Mouse (Mus musculus) erythroblast, embryonic 14.5 days (primary cell): Measurements from ENCODE around the gene Ipo7. TPM values are rescaled to one million over a fixed set of nuclear protein-coding genes. Genes with fewer than 3 reads are reported as not detected.

Experiments used
- H3K27me3 ChIP-seq: 2 replicates; pipeline ENCODE4 v1.6.1; 2012; ENCODE audit warnings: inconsistent platforms; ENCODE audit not compliant: control insufficient read depth
- H3K36me3 ChIP-seq: 2 replicates; pipeline ENCODE4 v1.6.1; 2012; ENCODE audit warnings: mild to moderate bottlenecking, inconsistent platforms; ENCODE audit not compliant: control insufficient read depth
- H3K4me1 ChIP-seq: 2 replicates; pipeline ENCODE4 v1.6.1; 2012; ENCODE audit warnings: inconsistent platforms; ENCODE audit not compliant: control insufficient read depth
- H3K4me3 ChIP-seq: replicated peaks from 2 replicates; pipeline ENCODE3; 2012; ENCODE audit warnings: moderate library complexity, mild to moderate bottlenecking, inconsistent platforms
- H3K9me3 ChIP-seq: 2 replicates; pipeline ENCODE4 v1.6.1; 2012; ENCODE audit warnings: low read length, inconsistent platforms, mixed read lengths; ENCODE audit not compliant: control insufficient read depth
- GATA1 ChIP-seq: IDR thresholded peaks from 2 replicates; pipeline ENCODE4 v1.6.1; 2012; ENCODE audit warnings: low read length, inconsistent platforms, mixed read lengths
- TAL1 ChIP-seq: IDR thresholded peaks from 3 replicates; pipeline ENCODE4 v1.6.1; 2012; ENCODE audit warnings: low read length, inconsistent platforms, mixed read lengths
- polyA plus RNA-seq: library from polyadenylated mRNA; stranded (reverse); fragments of >175 nt; gene quantifications from 2 replicates; pipeline ENCODE4 v1.2.3, GENCODE M21; 2012

The Ipo7 gene
- polyA plus RNA-seq, 1 experiment: 1.4 TPM

DNA sequence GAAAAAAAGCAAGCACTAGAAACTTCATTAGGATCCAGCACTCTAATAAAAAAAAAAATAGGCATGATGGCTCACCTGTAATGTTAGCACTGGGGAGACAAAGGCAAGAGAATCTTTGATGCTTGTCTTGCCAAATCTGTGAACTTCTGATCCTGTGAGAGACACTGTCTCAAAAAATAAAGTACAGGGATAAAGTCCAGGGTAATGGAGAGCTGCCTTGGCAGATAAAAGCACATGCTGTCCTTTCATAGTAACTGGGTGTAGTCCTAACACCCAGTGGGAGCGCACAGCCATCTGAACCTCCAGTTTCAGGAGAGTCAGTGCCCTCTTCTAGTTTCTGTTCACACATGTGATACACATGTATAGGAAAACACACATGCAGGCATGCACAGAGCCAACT lies 26.8 kb upstream of the Ipo7 start:
- TF ChIP-seq TAL1 (no peak), GATA1 (no peak)
- no peaks in the 10 kb centered on the region for H3K36me3 ChIP-seq
- peaks cover 8% of the 10 kb centered on the region for H3K4me1 ChIP-seq
- H3K9me3 ChIP-seq: no peaks in the 10 kb centered on the region
- H3K27me3 ChIP-seq: peaks cover 3% of the 10 kb centered on the region
- H3K4me3 ChIP-seq: no peak overlapping the region

GRCm38 (mm10) chr7:109993157-109993959 lies 24.7 kb upstream of the Ipo7 start:
- H3K4me1 ChIP-seq: no peaks in the 10 kb centered on the region; the same call in 1 of the 2 replicates
- H3K27me3 ChIP-seq: peaks cover 3% of the 10 kb centered on the region
- no peak for TF ChIP-seq GATA1
- TF ChIP-seq TAL1: no peak
- H3K9me3 ChIP-seq: no peaks in the 10 kb centered on the region
- no peak overlapping the region for H3K4me3 ChIP-seq
- H3K36me3 ChIP-seq: no peaks in the 10 kb centered on the region

- H3K27me3 ChIP-seq: peaks cover 27% of the 10 kb centered on the region
- 0 out of 2 replicates have a peak, but pooled peaks cover 1% of the 10 kb centered on the region for H3K4me1 ChIP-seq
- no peak for TF ChIP-seq GATA1
- TF ChIP-seq TAL1: no peak
- no peak overlapping the region for H3K4me3 ChIP-seq
- no peaks in the 10 kb centered on the region for H3K36me3 ChIP-seq
- no peaks in the 10 kb centered on the region for H3K9me3 ChIP-seq
Measured at GRCm38 (mm10) chr7:109998388-109998787, 19.7 kb upstream of the Ipo7 start.

GRCm38 (mm10) chr7:110002092-110002491 lies 16.0 kb upstream of the Ipo7 start:
- peaks cover 58% of the 10 kb centered on the region for H3K27me3 ChIP-seq
- no peaks in the 10 kb centered on the region for H3K36me3 ChIP-seq
- no peak overlapping the region for H3K4me3 ChIP-seq
- TF ChIP-seq TAL1: no peak
- no peak for TF ChIP-seq GATA1
- H3K4me1 ChIP-seq: 0 out of 2 replicates have a peak, but pooled peaks cover 1% of the 10 kb centered on the region
- no peaks in the 10 kb centered on the region for H3K9me3 ChIP-seq

DNA sequence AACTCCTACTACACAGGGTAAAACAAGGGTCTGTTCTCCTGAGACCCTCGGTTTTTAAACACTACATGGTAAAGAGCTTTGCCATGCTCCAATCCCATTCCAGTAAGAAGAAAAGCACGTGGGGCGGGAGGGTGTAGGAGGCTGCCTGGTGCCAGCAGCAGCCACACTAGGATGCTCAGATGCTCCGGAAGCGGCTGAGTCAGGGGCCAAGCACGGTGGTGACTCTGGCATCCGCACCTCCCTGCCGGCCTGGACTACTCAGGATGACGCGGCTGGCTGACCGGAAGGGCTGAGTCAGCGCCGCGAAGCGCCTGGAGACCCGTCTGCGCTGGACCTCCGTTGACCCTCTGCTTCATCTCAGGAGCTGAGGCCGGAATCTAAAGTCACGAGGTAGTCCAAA lies 15.1 kb upstream of the Ipo7 start:
- Histone ChIP-seq H3K4me1 (0 out of 2 replicates have a peak, but pooled peaks cover 1% of the 10 kb centered on the region), H3K36me3 (no peaks in the 10 kb centered on the region), H3K27me3 (peaks cover 58% of the 10 kb centered on the region), H3K9me3 (no peaks in the 10 kb centered on the region), H3K4me3 (no peak overlapping the region)
- no peak for TF ChIP-seq GATA1

DNA sequence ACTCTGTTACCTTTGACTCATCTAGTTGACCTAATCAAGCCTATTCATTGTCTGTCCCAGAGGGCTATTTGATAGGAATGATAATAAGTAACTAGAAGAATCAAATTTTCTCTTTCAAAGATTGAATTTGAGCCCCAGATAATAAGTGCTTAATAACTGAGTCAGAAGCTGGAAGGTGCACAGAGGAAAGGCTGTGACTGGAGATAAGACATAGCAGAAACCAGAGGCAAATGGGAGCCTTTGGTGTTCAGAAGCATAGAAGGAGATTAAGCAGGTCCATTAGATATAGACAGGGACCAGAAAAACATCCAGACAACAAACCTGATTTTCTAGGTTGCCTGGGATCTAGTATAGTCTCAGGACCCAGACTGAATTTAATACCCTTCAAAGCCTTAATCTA lies 12.1 kb upstream of the Ipo7 start:
- Histone ChIP-seq H3K4me1 (peaks cover 11% of the 10 kb centered on the region), H3K9me3 (no peaks in the 10 kb centered on the region), H3K4me3 (no peak overlapping the region), H3K27me3 (peaks cover 53% of the 10 kb centered on the region), H3K36me3 (no peaks in the 10 kb centered on the region)
- TF ChIP-seq GATA1 (no peak), TAL1 (no peak)

- Histone ChIP-seq H3K27me3 (peaks cover 48% of the 10 kb centered on the region), H3K4me3 (no peak overlapping the region), H3K9me3 (no peaks in the 10 kb centered on the region), H3K36me3 (no peaks in the 10 kb centered on the region), H3K4me1 (peaks cover 11% of the 10 kb centered on the region)
- no peak for TF ChIP-seq GATA1
- no peak for TF ChIP-seq TAL1
Measured at GRCm38 (mm10) chr7:110006471-110007195, 11.4 kb upstream of the Ipo7 start.

GRCm38 (mm10) chr7:110008513-110008912 lies 9.6 kb upstream of the Ipo7 start:
- H3K9me3 ChIP-seq: no peaks in the 10 kb centered on the region
- TF ChIP-seq TAL1: no peak
- no peak for TF ChIP-seq GATA1
- peaks cover 10% of the 10 kb centered on the region for H3K4me1 ChIP-seq
- H3K27me3 ChIP-seq: peaks cover 31% of the 10 kb centered on the region
- no peak overlapping the region for H3K4me3 ChIP-seq
- H3K36me3 ChIP-seq: no peaks in the 10 kb centered on the region

DNA sequence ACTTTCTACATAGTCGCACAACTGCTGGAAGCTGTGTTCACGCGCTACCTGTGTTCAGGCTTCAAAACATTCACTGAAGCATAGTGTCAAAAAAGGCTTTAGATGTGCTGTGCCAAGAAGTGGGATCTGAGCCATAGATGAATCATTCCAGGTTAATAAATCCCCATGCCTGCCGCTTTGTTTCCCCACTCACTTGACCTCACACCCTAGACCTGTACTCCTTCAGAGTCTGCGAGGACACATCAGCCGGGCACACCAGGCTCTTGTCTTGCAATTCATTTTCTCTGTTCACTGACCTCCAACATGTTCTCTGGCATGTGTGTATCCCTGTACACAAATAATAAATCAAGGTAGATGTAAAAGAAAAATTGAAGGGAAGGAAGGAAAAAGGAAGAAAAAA lies 9.0 kb upstream of the Ipo7 start:
- H3K9me3 ChIP-seq: no peaks in the 10 kb centered on the region

More for the DNA sequence above, 9.0 kb upstream of the Ipo7 start:
- Histone ChIP-seq H3K27me3 (peaks cover 27% of the 10 kb centered on the region), H3K4me3 (no peak overlapping the region), H3K36me3 (no peaks in the 10 kb centered on the region), H3K4me1 (peaks cover 10% of the 10 kb centered on the region)
- TF ChIP-seq TAL1 (no peak), GATA1 (no peak)
